Mouse (Mus musculus): Measurements from ENCODE around the gene Eml4. TPM values are rescaled to one million over a fixed set of nuclear protein-coding genes. Genes with fewer than 3 reads are reported as not detected.

The Eml4 gene
- total and polyA plus RNA-seq, 2 experiments = 4.1 to 8.1 TPM

DNA sequence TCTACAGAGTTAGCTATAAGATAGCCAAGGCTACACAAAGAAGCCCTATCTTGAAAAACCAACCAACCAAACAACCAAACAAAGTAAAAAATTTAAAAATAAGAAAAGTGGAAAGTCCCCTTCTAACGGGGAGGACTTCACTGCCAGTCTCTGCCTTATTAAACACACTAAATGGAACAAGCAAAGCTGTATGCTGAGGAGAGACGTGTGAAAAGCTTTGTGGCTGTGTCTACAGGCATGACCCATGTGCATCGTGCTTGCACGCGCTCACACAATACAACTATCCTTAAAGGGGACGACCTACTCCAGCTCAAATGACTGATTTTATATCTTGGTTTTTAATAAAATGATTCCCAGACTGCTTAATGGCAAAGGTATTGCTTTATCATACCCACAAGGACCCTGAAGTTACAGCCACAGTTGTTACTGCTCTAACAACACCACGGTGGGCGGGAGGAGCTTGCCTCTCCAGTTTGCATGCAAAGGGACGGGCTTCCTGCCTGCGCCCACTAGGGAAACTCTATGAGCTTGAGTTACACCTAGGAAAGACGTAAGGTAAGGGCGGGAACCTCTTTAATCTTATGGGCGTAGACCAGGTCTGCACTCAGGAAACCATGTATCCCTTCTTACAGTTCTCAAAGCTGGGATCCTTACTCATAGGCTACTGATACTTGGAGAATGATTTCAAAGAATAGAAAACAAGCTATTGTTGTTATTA lies 11.2 kb upstream of the Eml4 start:
- DNase-seq (ENCODE audit: extremely low read depth, low read depth, low spot score) = no peak

DNA sequence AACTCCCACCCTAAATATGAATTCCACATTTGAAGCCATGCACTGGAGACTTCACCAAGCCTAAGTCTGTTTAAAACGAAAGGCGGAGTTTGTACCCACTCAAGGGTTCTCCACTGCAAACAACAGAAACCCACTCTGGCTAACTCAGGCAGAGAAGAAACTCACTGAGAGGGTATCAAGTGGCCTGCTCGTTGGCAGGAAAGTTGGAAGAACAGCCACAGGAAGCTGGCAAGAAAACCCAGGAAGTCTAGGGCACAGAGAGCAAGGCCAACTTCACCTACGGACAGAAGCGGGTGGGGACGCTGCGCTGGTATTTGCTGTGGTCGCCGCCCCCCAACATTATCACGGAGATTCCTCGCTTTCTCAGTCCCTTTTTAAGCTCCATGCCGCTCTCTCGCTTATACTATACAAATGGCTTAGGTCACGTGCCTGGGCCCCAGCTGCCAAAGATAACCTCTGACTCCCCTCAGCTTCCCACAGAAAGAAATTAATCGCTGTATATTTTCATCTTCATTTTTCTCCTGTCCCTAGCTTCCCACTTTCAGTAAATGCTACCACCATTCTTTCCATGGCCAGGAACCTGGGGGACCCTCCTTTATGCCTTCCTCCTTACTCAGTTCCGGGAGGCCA lies 9.7 kb upstream of the Eml4 start:
- no peak overlapping the region for H3K27ac ChIP-seq (replicated peaks; ENCODE audit: insufficient read depth, low read depth, low read length)
- H3K9ac ChIP-seq (ENCODE audit: low read depth, low read length) = no peak overlapping the region
- H3K4me3 ChIP-seq (ENCODE audit: insufficient read depth, low read depth, low read length) = no peak overlapping the region
- TF ChIP-seq POLR2A (IDR thresholded peaks at IDR 0.05; ENCODE audit: extremely low read depth, insufficient read depth, low read length) (no peak), CTCF (IDR thresholded peaks at IDR 0.05; ENCODE audit: low read depth, low read length) (no peak)
- no peaks in the 10 kb centered on the region for H3K4me1 ChIP-seq (ENCODE audit: control insufficient read depth, insufficient read depth, low read length)
- WGBS = 73% methylated on average over 16 of the region's 16 CpGs
- no peaks in the 10 kb centered on the region for H3K27me3 ChIP-seq (ENCODE audit: control insufficient read depth, insufficient read depth, low read length)
- no peaks in the 10 kb centered on the region for H3K36me3 ChIP-seq (ENCODE audit: control insufficient read depth, insufficient read depth, low read length)
- no peaks in the 10 kb centered on the region for H3K79me2 ChIP-seq (ENCODE audit: control insufficient read depth, insufficient read depth, low read length)
- DNase-seq (ENCODE audit: extremely low read depth, low read depth, low spot score) = no peak

More for the DNA sequence above, 11.2 kb upstream of the Eml4 start:
- no peaks in the 10 kb centered on the region for H3K79me2 ChIP-seq (ENCODE audit: control insufficient read depth, insufficient read depth, low read length)
- H3K27ac ChIP-seq (replicated peaks; ENCODE audit: insufficient read depth, low read depth, low read length) = no peak overlapping the region
- H3K4me3 ChIP-seq (ENCODE audit: insufficient read depth, low read depth, low read length) = no peak overlapping the region
- H3K27me3 ChIP-seq (ENCODE audit: control insufficient read depth, insufficient read depth, low read length) = no peaks in the 10 kb centered on the region
- H3K9ac ChIP-seq (ENCODE audit: low read depth, low read length) = no peak overlapping the region
- no peak for TF ChIP-seq CTCF (IDR thresholded peaks at IDR 0.05; ENCODE audit: low read depth, low read length)
- TF ChIP-seq POLR2A (IDR thresholded peaks at IDR 0.05; ENCODE audit: extremely low read depth, insufficient read depth, low read length) = no peak
- H3K4me1 ChIP-seq (ENCODE audit: control insufficient read depth, insufficient read depth, low read length) = no peaks in the 10 kb centered on the region
- WGBS = 93% methylated on average over 13 of the region's 13 CpGs
- H3K36me3 ChIP-seq (ENCODE audit: control insufficient read depth, insufficient read depth, low read length) = no peaks in the 10 kb centered on the region

DNA sequence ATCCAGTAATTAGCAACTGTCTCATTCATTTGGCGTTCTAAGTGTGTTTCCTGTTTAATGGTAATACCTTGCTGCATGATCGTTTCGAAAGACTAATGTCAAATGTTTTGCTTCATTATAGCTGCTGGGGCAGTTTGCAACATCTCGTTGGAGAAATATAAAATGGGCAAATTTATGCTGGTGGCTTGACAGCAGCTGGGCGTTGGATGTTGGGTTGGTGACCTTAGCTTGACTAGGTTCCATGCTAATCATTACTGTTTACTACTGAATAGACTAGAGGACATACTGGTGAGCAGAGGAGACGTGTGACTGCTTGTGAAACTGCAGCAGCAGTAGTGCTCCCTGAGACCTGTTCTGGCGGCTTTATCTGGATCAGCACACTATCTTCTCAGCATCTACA lies 6.5 kb upstream of the Eml4 start:
- WGBS = 72% methylated on average over 7 of the region's 7 CpGs
- DNase-seq (ENCODE audit: extremely low read depth, low read depth, low spot score) = no peak
- H3K36me3 ChIP-seq (ENCODE audit: control insufficient read depth, insufficient read depth, low read length) = no peaks in the 10 kb centered on the region
- no peaks in the 10 kb centered on the region for H3K79me2 ChIP-seq (ENCODE audit: control insufficient read depth, insufficient read depth, low read length)
- no peaks in the 10 kb centered on the region for H3K27me3 ChIP-seq (ENCODE audit: control insufficient read depth, insufficient read depth, low read length)
- H3K9ac ChIP-seq (ENCODE audit: low read depth, low read length) = no peak overlapping the region
- TF ChIP-seq CTCF (IDR thresholded peaks at IDR 0.05; ENCODE audit: low read depth, low read length) (no peak), POLR2A (IDR thresholded peaks at IDR 0.05; ENCODE audit: extremely low read depth, insufficient read depth, low read length) (no peak)
- H3K27ac ChIP-seq (replicated peaks; ENCODE audit: insufficient read depth, low read depth, low read length) = no peak overlapping the region
- no peaks in the 10 kb centered on the region for H3K4me1 ChIP-seq (ENCODE audit: control insufficient read depth, insufficient read depth, low read length)
- H3K4me3 ChIP-seq (ENCODE audit: insufficient read depth, low read depth, low read length) = no peak overlapping the region

DNA sequence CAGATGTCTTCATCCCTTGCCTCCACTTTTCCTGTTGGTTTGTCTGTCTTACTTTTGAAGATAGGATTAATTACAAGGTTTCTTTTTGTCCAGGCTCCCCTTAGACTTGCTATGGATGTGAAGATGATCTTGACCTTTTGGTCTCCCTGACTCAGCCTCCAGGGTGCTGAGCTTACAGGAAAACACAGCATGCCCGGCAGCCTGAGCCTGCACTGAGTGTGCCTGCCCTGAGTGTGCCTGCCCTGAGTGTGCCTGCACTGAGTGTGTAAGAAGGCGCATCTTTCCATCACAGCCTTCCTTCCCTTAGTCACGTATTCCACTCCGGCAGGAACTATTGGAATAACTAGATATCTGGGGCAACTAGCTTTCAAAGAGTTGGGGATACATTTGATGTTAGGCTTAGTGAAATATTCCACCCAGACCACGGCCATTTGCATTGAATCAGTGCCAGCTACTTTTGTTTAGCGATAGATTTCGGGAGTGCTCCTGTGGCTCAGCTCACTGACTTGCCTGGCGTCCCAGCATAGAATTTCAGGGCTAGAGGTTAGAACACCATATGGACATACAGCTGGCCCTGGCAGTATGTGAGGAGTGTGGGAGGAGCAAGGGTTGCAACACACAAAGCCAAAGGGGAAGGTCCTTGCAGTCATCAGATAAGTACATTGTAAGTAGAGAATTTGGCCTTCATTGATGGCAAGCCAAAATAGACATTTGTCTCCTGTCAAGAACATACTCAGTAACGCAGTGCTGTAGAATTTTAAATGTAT lies 2.5 kb upstream of the Eml4 start:
- Histone ChIP-seq H3K4me3 (ENCODE audit: insufficient read depth, low read depth, low read length) (no peak overlapping the region), H3K27me3 (ENCODE audit: control insufficient read depth, insufficient read depth, low read length) (no peaks in the 10 kb centered on the region), H3K79me2 (ENCODE audit: control insufficient read depth, insufficient read depth, low read length) (peaks cover 9% of the 10 kb centered on the region; the same call in 1 of the 2 replicates), H3K4me1 (ENCODE audit: control insufficient read depth, insufficient read depth, low read length) (peaks cover 8% of the 10 kb centered on the region), H3K36me3 (ENCODE audit: control insufficient read depth, insufficient read depth, low read length) (no peaks in the 10 kb centered on the region), H3K27ac (replicated peaks; ENCODE audit: insufficient read depth, low read depth, low read length) (no peak overlapping the region), H3K9ac (ENCODE audit: low read depth, low read length) (no peak overlapping the region)
- WGBS = 66% methylated on average over 9 of the region's 9 CpGs
- TF ChIP-seq POLR2A (IDR thresholded peaks at IDR 0.05; ENCODE audit: extremely low read depth, insufficient read depth, low read length) = no peak
- no peak for TF ChIP-seq CTCF (IDR thresholded peaks at IDR 0.05; ENCODE audit: low read depth, low read length)
- DNase-seq (ENCODE audit: extremely low read depth, low read depth, low spot score) = peak; percentile 62

DNA sequence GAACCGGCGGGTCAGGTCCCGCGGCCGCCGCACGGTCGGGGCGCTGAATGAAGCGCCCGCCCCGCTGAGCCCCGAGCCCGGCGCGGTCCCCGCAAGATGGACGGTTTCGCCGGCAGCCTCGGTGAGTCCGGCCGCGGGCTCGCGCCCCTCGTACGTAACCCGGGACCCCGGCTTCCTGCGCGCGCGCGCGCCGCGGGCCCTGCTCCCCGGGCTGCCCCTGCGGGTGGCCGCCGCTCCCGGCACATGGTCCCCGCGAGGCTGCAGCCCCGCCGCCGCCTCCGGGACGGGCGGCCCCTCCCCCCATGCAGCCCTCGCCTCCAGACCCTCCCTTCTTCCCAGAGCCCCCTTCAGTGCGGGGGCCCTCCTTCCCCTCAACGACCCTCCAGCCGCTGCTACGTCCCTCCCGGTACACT lies 394 bp downstream of the Eml4 start:
- Histone ChIP-seq H3K27ac (replicated peaks; ENCODE audit: insufficient read depth, low read depth, low read length) (peak overlapping the region; percentile 47), H3K9ac (ENCODE audit: low read depth, low read length) (peak overlapping the region; percentile 99), H3K36me3 (ENCODE audit: control insufficient read depth, insufficient read depth, low read length) (no peaks in the 10 kb centered on the region), H3K4me1 (ENCODE audit: control insufficient read depth, insufficient read depth, low read length) (peaks cover 8% of the 10 kb centered on the region), H3K4me3 (ENCODE audit: insufficient read depth, low read depth, low read length) (peak overlapping the region; percentile 100), H3K79me2 (ENCODE audit: control insufficient read depth, insufficient read depth, low read length) (peaks cover 24% of the 10 kb centered on the region), H3K27me3 (ENCODE audit: control insufficient read depth, insufficient read depth, low read length) (no peaks in the 10 kb centered on the region)
- DNase-seq (ENCODE audit: extremely low read depth, low read depth, low spot score) = no peak
- no peak for TF ChIP-seq POLR2A (IDR thresholded peaks at IDR 0.05; ENCODE audit: extremely low read depth, insufficient read depth, low read length)
- TF ChIP-seq CTCF (IDR thresholded peaks at IDR 0.05; ENCODE audit: low read depth, low read length) = no peak
- WGBS = under 1% methylated on average over 56 of the region's 57 CpGs
